Mouse (Mus musculus) heart, embryonic 13.5 days (tissue): ENCODE data around the gene Fam50b. TPM values are rescaled to one million over a fixed set of nuclear protein-coding genes. Genes with fewer than 3 reads are reported as not detected.
A peak's percentile ranks its signal among the peaks of the same experiment; 100 is the strongest.

Source experiments
- ATAC-seq: fragments of 200-750 bp; cut with Nextera tagmentation; 2 replicates; pipeline ENCODE4 v1.8.0; 2017; ENCODE audit warnings: moderate TSS enrichment; ENCODE audit not compliant: insufficient number of reproducible peaks, low FRiP score, low TSS enrichment; ENCODE audit errors: extremely low read depth
- H3K27ac ChIP-seq: fragments of 300-500 bp; sonication (generic); replicated peaks from 2 replicates; pipeline ENCODE4 v1.5.1; 2015; ENCODE audit warnings: moderate library complexity, mild to moderate bottlenecking, inconsistent platforms
- H3K27me3 ChIP-seq: fragments of 300-500 bp; sonication (generic); replicated peaks from 2 replicates; pipeline ENCODE4 v1.6.1; 2015; ENCODE audit warnings: mild to moderate bottlenecking, inconsistent platforms
- H3K36me3 ChIP-seq: fragments of 300-500 bp; sonication (generic); 2 replicates; pipeline ENCODE4 v1.6.1; 2015; ENCODE audit warnings: mild to moderate bottlenecking, inconsistent platforms
- H3K4me1 ChIP-seq: fragments of 300-500 bp; sonication (generic); 2 replicates; pipeline ENCODE4 v1.6.1; 2015; ENCODE audit warnings: inconsistent platforms
- H3K4me2 ChIP-seq: fragments of 300-500 bp; sonication (generic); 2 replicates; pipeline ENCODE4 v1.6.1; 2015; ENCODE audit warnings: inconsistent platforms, mild to moderate bottlenecking, moderate library complexity
- H3K4me3 ChIP-seq: fragments of 300-500 bp; sonication (generic); 2 replicates; pipeline ENCODE4 v1.5.1; 2015; ENCODE audit warnings: moderate library complexity, mild to moderate bottlenecking, inconsistent platforms
- H3K9ac ChIP-seq: fragments of 300-500 bp; sonication (generic); 2 replicates; pipeline ENCODE4 v1.6.1; 2015; ENCODE audit warnings: inconsistent platforms, mild to moderate bottlenecking, moderate library complexity
- H3K9me3 ChIP-seq: fragments of 300-500 bp; sonication (generic); 2 replicates; pipeline ENCODE4 v1.6.1; 2016; ENCODE audit warnings: inconsistent platforms
- WGBS: fragments of 180-500 bp; shearing (Covaris S2); methylation state at CpG from one replicate; pipeline ENCODE4 v1.1.7; 2015; ENCODE audit warnings: mixed read lengths; 5-methylcytosine and 5-hydroxymethylcytosine counted together
- polyA plus RNA-seq: library from polyadenylated mRNA; unstranded; fragments of >200 nt; fragmentation: Nextera tagmentation; extraction: Ambion mirVana; gene quantifications from 2 replicates; pipeline ENCODE4 v1.2.1, GENCODE M21; 2015

Fam50b gene
- polyA plus RNA-seq, 1 experiment from 2014 or later = not detected

- no peak for ATAC-seq
- Histone ChIP-seq H3K9me3 (no peaks in the 10 kb centered on the region), H3K4me2 (no peak overlapping the region), H3K4me3 (no peak overlapping the region), H3K27ac (no peak overlapping the region), H3K27me3 (no peaks in the 10 kb centered on the region), H3K4me1 (peaks cover 26% of the 10 kb centered on the region), H3K36me3 (no peaks in the 10 kb centered on the region), H3K9ac (no peak overlapping the region)
- WGBS = 63% methylated on average over 4 of the region's 4 CpGs
Observed at GRCm38 (mm10) chr13:34711410-34711809, 23.2 kb upstream of the Fam50b start.

- Histone ChIP-seq H3K27ac (no peak overlapping the region), H3K9me3 (no peaks in the 10 kb centered on the region), H3K4me3 (no peak overlapping the region), H3K36me3 (no peaks in the 10 kb centered on the region), H3K27me3 (no peaks in the 10 kb centered on the region), H3K9ac (no peak overlapping the region), H3K4me2 (no peak overlapping the region), H3K4me1 (peaks cover 26% of the 10 kb centered on the region)
- ATAC-seq = no peak
- 46% methylated on average over 1 of the region's 1 CpGs for WGBS
Observed at GRCm38 (mm10) chr13:34712881-34713280, 21.8 kb upstream of the Fam50b start.

- Histone ChIP-seq H3K4me2 (no peak overlapping the region), H3K36me3 (no peaks in the 10 kb centered on the region), H3K27me3 (no peaks in the 10 kb centered on the region), H3K27ac (peak overlapping the region; percentile 59), H3K4me3 (no peak overlapping the region), H3K9me3 (no peaks in the 10 kb centered on the region), H3K4me1 (peaks cover 13% of the 10 kb centered on the region), H3K9ac (no peak overlapping the region)
- WGBS = 42% methylated on average over 7 of the region's 7 CpGs
- no peak for ATAC-seq
Observed at GRCm38 (mm10) chr13:34715437-34715838, 19.2 kb upstream of the Fam50b start.

- peaks cover 29% of the 10 kb centered on the region for H3K4me1 ChIP-seq
- H3K9me3 ChIP-seq = no peaks in the 10 kb centered on the region
- no peak overlapping the region for H3K4me3 ChIP-seq
- no peak overlapping the region for H3K9ac ChIP-seq
- no peaks in the 10 kb centered on the region for H3K36me3 ChIP-seq
- ATAC-seq = no peak
- H3K4me2 ChIP-seq = peak overlapping the region; percentile 64; the same call in 1 of the 2 replicates
- no peaks in the 10 kb centered on the region for H3K27me3 ChIP-seq
- WGBS = 56% methylated on average over 8 of the region's 8 CpGs
- peak overlapping the region; percentile 85 for H3K27ac ChIP-seq
Observed at GRCm38 (mm10) chr13:34724831-34725592, 9.6 kb upstream of the Fam50b start.

- Histone ChIP-seq H3K27ac (peak overlapping the region; percentile 85), H3K36me3 (no peaks in the 10 kb centered on the region), H3K9ac (peak overlapping the region; percentile 70), H3K4me3 (peak overlapping the region; percentile 39), H3K4me1 (peaks cover 29% of the 10 kb centered on the region), H3K4me2 (peak overlapping the region; percentile 64), H3K27me3 (no peaks in the 10 kb centered on the region), H3K9me3 (0 out of 2 replicates have a peak, but pooled peaks cover 6% of the 10 kb centered on the region)
- peak; percentile 63; the same call in 1 of the 2 replicates for ATAC-seq
- 15% methylated on average over 9 of the region's 9 CpGs for WGBS
Observed at GRCm38 (mm10) chr13:34725800-34726476, 8.7 kb upstream of the Fam50b start.

- Histone ChIP-seq H3K9me3 (0 out of 2 replicates have a peak, but pooled peaks cover 7% of the 10 kb centered on the region), H3K27me3 (no peaks in the 10 kb centered on the region), H3K9ac (peak overlapping the region; percentile 70), H3K36me3 (no peaks in the 10 kb centered on the region), H3K27ac (peak overlapping the region; percentile 85), H3K4me1 (peaks cover 29% of the 10 kb centered on the region), H3K4me2 (peak overlapping the region; percentile 64), H3K4me3 (peak overlapping the region; percentile 39)
- WGBS = 34% methylated on average over 8 of the region's 8 CpGs
- ATAC-seq = no peak
Observed at GRCm38 (mm10) chr13:34726477-34726805, 8.2 kb upstream of the Fam50b start.

- Histone ChIP-seq H3K9ac (no peak overlapping the region), H3K27me3 (no peaks in the 10 kb centered on the region), H3K36me3 (no peaks in the 10 kb centered on the region), H3K4me1 (peaks cover 29% of the 10 kb centered on the region), H3K9me3 (0 out of 2 replicates have a peak, but pooled peaks cover 7% of the 10 kb centered on the region), H3K27ac (peak overlapping the region; percentile 85), H3K4me2 (no peak overlapping the region), H3K4me3 (no peak overlapping the region)
- ATAC-seq = no peak
- WGBS = 88% methylated on average over 2 of the region's 2 CpGs
Observed at GRCm38 (mm10) chr13:34727060-34727459, 7.6 kb upstream of the Fam50b start.

GRCm38 (mm10) chr13:34731551-34731950, 3.1 kb upstream of the Fam50b start:
- 80% methylated on average over 6 of the region's 6 CpGs for WGBS
- H3K4me2 ChIP-seq = no peak overlapping the region
- no peak for ATAC-seq

GRCm38 (mm10) chr13:34733780-34734179, 870 bp upstream of the Fam50b start:
- WGBS = 18% methylated on average over 1 of the region's 1 CpGs
- peaks cover 28% of the 10 kb centered on the region for H3K4me1 ChIP-seq
- H3K27me3 ChIP-seq = no peaks in the 10 kb centered on the region
- no peak for ATAC-seq
- H3K36me3 ChIP-seq = no peaks in the 10 kb centered on the region
- H3K9me3 ChIP-seq = 0 out of 2 replicates have a peak, but pooled peaks cover 7% of the 10 kb centered on the region
- no peak overlapping the region for H3K9ac ChIP-seq
- no peak overlapping the region for H3K4me2 ChIP-seq
- no peak overlapping the region for H3K4me3 ChIP-seq
- H3K27ac ChIP-seq = no peak overlapping the region

More at GRCm38 (mm10) chr13:34731551-34731950, 3.1 kb upstream of the Fam50b start:
- H3K4me3 ChIP-seq = no peak overlapping the region
- H3K4me1 ChIP-seq = peaks cover 21% of the 10 kb centered on the region
- no peaks in the 10 kb centered on the region for H3K36me3 ChIP-seq
- no peaks in the 10 kb centered on the region for H3K27me3 ChIP-seq
- 0 out of 2 replicates have a peak, but pooled peaks cover 7% of the 10 kb centered on the region for H3K9me3 ChIP-seq
- H3K27ac ChIP-seq = no peak overlapping the region
- H3K9ac ChIP-seq = no peak overlapping the region

- WGBS = 57% methylated on average over 7 of the region's 7 CpGs
- Histone ChIP-seq H3K4me1 (peaks cover 42% of the 10 kb centered on the region), H3K9me3 (no peaks in the 10 kb centered on the region), H3K27ac (peak overlapping the region; percentile 53), H3K9ac (no peak overlapping the region), H3K4me2 (no peak overlapping the region), H3K27me3 (no peaks in the 10 kb centered on the region), H3K4me3 (no peak overlapping the region), H3K36me3 (no peaks in the 10 kb centered on the region)
- no peak for ATAC-seq
Observed at GRCm38 (mm10) chr13:34737968-34738698, 3.5 kb downstream of the Fam50b start.

- 84% methylated on average over 1 of the region's 1 CpGs for WGBS
- Histone ChIP-seq H3K4me3 (no peak overlapping the region), H3K9ac (no peak overlapping the region), H3K27ac (peak overlapping the region; percentile 53), H3K27me3 (no peaks in the 10 kb centered on the region), H3K36me3 (no peaks in the 10 kb centered on the region), H3K4me2 (no peak overlapping the region), H3K4me1 (peaks cover 47% of the 10 kb centered on the region), H3K9me3 (no peaks in the 10 kb centered on the region)
- ATAC-seq = no peak
Observed at GRCm38 (mm10) chr13:34738699-34738973, 4.0 kb downstream of the Fam50b start.
